Mouse (Mus musculus) heart, embryonic 14.5 days (tissue): ENCODE data around the gene Olfr986. TPM values are rescaled to one million over a fixed set of nuclear protein-coding genes. Genes with fewer than 3 reads are reported as not detected.

Source experiments
- polyA plus RNA-seq: library from polyadenylated mRNA; unstranded; fragments of >200 nt; fragmentation: Nextera tagmentation; extraction: Ambion mirVana; gene quantifications from 2 replicates; pipeline ENCODE4 v1.2.1, GENCODE M21; 2014

Olfr986 gene
- polyA plus RNA-seq, 1 experiment from 2014 or later, result not detected

Other genes with a start within 250 kb of the Olfr986 start
- not detected in 2 replicates for gene Olfr974, start 243.4 kb upstream of the Olfr986 start, polyA plus RNA-seq
- not detected in 2 replicates for gene Olfr975, start 228.9 kb upstream of the Olfr986 start, polyA plus RNA-seq
- not detected in 2 replicates for gene Olfr976, start 219.8 kb upstream of the Olfr986 start, polyA plus RNA-seq
- not detected in 2 replicates for gene Olfr978, start 188.8 kb upstream of the Olfr986 start, polyA plus RNA-seq
- gene Olfr979, start 177.5 kb upstream of the Olfr986 start, polyA plus RNA-seq, result not detected in 2 replicates
- gene Olfr980, start 171.3 kb upstream of the Olfr986 start, polyA plus RNA-seq, result not detected in 2 replicates
- not detected in 2 replicates for gene Olfr981, start 159.5 kb upstream of the Olfr986 start, polyA plus RNA-seq
- not detected in 2 replicates for gene Olfr982, start 107.1 kb upstream of the Olfr986 start, polyA plus RNA-seq
- gene Olfr983, start 87.3 kb upstream of the Olfr986 start, polyA plus RNA-seq, result not detected in 2 replicates
- gene Olfr984, start 66.7 kb upstream of the Olfr986 start, polyA plus RNA-seq, result not detected in 2 replicates
- gene Olfr985, start 50.7 kb upstream of the Olfr986 start, polyA plus RNA-seq, result not detected in 2 replicates
- gene Tmem225, start 32.8 kb upstream of the Olfr986 start, polyA plus RNA-seq, result not detected in 2 replicates
- 3.3 TPM in 2 replicates for gene Zfp202, start 11.4 kb downstream of the Olfr986 start, polyA plus RNA-seq
- gene Scn3b, start 88.3 kb downstream of the Olfr986 start, polyA plus RNA-seq, result 0.65 and 1.5 TPM in 2 replicates